Mouse (Mus musculus): Measurements from ENCODE around the gene Coq9.

DNA sequence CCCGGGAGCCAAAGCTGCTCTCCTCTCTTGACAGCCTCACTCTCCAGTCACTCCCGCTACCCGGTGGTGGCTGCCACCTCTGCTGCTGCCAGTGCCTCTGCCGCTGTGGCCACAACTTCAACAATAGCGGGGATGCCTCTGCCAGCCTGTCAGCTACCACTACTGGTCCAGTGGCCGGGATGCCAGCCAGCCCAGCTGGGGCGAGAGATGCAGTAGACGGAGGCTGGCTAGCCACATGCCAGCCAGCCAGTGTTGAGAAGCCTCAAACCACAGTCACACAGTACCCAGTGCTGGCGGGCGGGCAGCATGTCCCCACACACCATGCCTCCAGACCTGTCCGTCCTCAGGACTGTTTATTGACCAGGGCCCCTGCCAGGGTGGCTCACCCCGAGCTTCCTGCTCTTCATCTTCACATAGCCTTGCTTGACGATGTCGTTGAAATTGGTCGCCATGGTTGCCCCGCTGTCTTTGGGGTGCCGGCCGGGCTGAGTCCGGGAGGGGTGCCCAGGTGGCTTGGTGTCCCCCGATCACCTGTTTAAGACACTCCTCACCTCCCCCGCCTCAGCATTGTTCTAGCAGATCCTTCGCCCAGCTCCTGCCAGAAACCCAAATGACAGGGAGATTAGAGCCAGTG, 32.5 kb downstream of the Coq9 start:
- no peak for TF ChIP-seq CTCF (conservative IDR thresholded peaks at IDR 0.05 in 1 of 2, IDR thresholded peaks at IDR 0.05 in 1 of 2; ENCODE audit: low read depth in 2 of 2, low read length in 2 of 2)
- TF ChIP-seq EP300 (IDR thresholded peaks at IDR 0.05; ENCODE audit: low read length): no peak
- no peak for TF ChIP-seq UBTF (IDR thresholded peaks at IDR 0.05; ENCODE audit: low read depth, low read length)

Measured in CH12.LX (cell line).